Comparison of ENCODE assay signal across 8 mouse cellular contexts in the genomic region with DNA sequence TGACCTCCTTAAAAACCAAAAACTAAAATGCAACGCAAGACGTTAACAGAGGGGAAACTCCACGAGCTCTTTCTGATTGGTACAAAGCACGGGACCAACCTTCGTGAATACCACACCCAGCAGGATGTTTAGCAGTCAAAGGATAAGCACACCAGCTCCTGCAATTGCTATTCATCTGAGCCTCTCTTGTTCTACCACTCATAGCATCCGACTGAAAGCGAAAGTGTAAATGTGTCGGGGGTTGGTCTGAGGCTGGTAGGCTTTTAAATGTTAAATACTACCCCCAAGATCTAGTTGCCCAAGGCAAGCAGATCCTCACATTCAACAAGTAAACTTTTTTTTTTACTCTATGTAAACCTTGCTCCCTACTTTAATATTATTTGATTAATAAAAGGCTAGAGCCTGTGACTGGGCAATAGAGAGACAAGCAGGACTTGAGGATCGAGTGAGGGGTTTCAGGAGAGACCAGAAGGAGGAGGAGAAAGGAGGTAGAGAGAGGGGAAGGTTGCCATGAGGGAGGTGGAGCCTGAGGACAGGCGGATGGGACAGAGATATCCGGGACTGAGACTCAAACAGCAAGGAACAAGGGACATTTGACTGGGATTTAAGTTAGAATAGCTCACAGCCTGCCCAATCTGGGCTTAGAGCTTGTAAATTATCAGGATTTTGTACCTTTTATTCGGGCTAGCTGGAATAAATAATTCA. TPM values are rescaled to one million over a fixed set of nuclear protein-coding genes. Genes with fewer than 3 reads are reported as not detected.
DNase-seq lines count a peak whose midpoint lies in the region; ATAC-seq and TF ChIP-seq lines count a peak whose summit lies in the region.

No protein-coding gene starts in this region.

- no peaks in the 10 kb centered on the region for H3K9me3 ChIP-seq in heart, embryonic 10.5 days
- H3K9me3 ChIP-seq in embryonic facial prominence, embryonic 13.5 days: no peaks in the 10 kb centered on the region
- H3K9me3 ChIP-seq in limb, embryonic 13.5 days: no peaks in the 10 kb centered on the region

- intact Hi-C loops in heart, postnatal 25 days (cut with DNase I): no loop called here

- ATAC-seq in embryonic facial prominence, embryonic 13.5 days (ENCODE audit: insufficient number of reproducible peaks, insufficient read depth, low FRiP score, low TSS enrichment, low read depth): no peak
- no peak for ATAC-seq in limb, embryonic 13.5 days (ENCODE audit: low FRiP score, low read depth)

- no peak overlapping the region for H3ac ChIP-seq in myocyte (ENCODE audit: control insufficient read depth, insufficient read length)

- H3K4me3 ChIP-seq in heart, embryonic 10.5 days: peak overlapping the region; percentile 42
- H3K4me3 ChIP-seq in embryonic facial prominence, embryonic 13.5 days: peak overlapping the region; percentile 5; the same call in 1 of the 2 replicates
- H3K4me3 ChIP-seq in limb, embryonic 13.5 days: peak overlapping the region; percentile 2; the same call in 1 of the 2 replicates
- peak overlapping the region; percentile 16 for H3K4me3 ChIP-seq in myocyte

- peak overlapping the region; percentile 28; the same call in 1 of the 2 replicates for H3K4me2 ChIP-seq in embryonic facial prominence, embryonic 13.5 days
- peak overlapping the region; percentile 30 for H3K4me2 ChIP-seq in limb, embryonic 13.5 days (replicated peaks)
- H3K4me2 ChIP-seq in myocyte (ENCODE audit: low read depth): peak overlapping the region; percentile 79

- H3K36me3 ChIP-seq in heart, embryonic 10.5 days: no peaks in the 10 kb centered on the region
- no peaks in the 10 kb centered on the region for H3K36me3 ChIP-seq in embryonic facial prominence, embryonic 13.5 days
- H3K36me3 ChIP-seq in limb, embryonic 13.5 days: no peaks in the 10 kb centered on the region
- H3K36me3 ChIP-seq in myocyte (ENCODE audit: control insufficient read depth, insufficient read depth): no peaks in the 10 kb centered on the region

- H3K27me3 ChIP-seq in heart, embryonic 10.5 days (ENCODE audit: insufficient read depth, poor library complexity, severe bottlenecking): no peaks in the 10 kb centered on the region
- no peaks in the 10 kb centered on the region for H3K27me3 ChIP-seq in embryonic facial prominence, embryonic 13.5 days
- no peaks in the 10 kb centered on the region for H3K27me3 ChIP-seq in limb, embryonic 13.5 days
- H3K27me3 ChIP-seq in myocyte (ENCODE audit: control insufficient read depth, insufficient read depth, insufficient read length): no peaks in the 10 kb centered on the region

- H3K27ac ChIP-seq in heart, embryonic 10.5 days: no peak overlapping the region; the same call in 1 of the 2 replicates
- no peak overlapping the region for H3K27ac ChIP-seq in embryonic facial prominence, embryonic 13.5 days
- H3K27ac ChIP-seq in limb, embryonic 13.5 days: no peak overlapping the region

- H3K9ac ChIP-seq in embryonic facial prominence, embryonic 13.5 days: no peak overlapping the region
- H3K9ac ChIP-seq in limb, embryonic 13.5 days: no peak overlapping the region

- no peaks in the 10 kb centered on the region for H3K79me2 ChIP-seq in myocyte (ENCODE audit: control insufficient read depth, insufficient read depth)

- 8% methylated on average over 12 of the region's 12 CpGs for WGBS in heart, embryonic 10.5 days
- WGBS in embryonic facial prominence, embryonic 13.5 days: 16% methylated on average over 12 of the region's 12 CpGs
- WGBS in limb, embryonic 13.5 days: 13% methylated on average over 12 of the region's 12 CpGs

- no peak for TF ChIP-seq POLR2A in myocyte (IDR thresholded peaks at IDR 0.05; ENCODE audit: insufficient read length, low read depth)

- no peaks in the 10 kb centered on the region for H3K4me1 ChIP-seq in heart, embryonic 10.5 days
- no peaks in the 10 kb centered on the region for H3K4me1 ChIP-seq in embryonic facial prominence, embryonic 13.5 days
- no peaks in the 10 kb centered on the region for H3K4me1 ChIP-seq in limb, embryonic 13.5 days

- no peak for DNase-seq in heart, embryonic 10.5 days (ENCODE audit: low spot score)
- DNase-seq in heart, postnatal 25 days (ENCODE audit: low spot score): no peak
- DNase-seq in cerebellum, adult 18-20 months: no peak
- DNase-seq in kidney, adult 11 months: no peak
- DNase-seq in ovary, postnatal 14 days (ENCODE audit: low spot score): no peak

TF ChIP-seq in myocyte, 11 proteins besides CTCF, POLR2A, EP300 and RAD21:
- no peak for TF ChIP-seq TCF12 (IDR thresholded peaks at IDR 0.05; ENCODE audit: insufficient read depth, poor library complexity, severe bottlenecking)
- TF ChIP-seq E2F4 (IDR thresholded peaks at IDR 0.05; ENCODE audit: insufficient read depth): no peak
- no peak for TF ChIP-seq REST (IDR thresholded peaks at IDR 0.05; ENCODE audit: insufficient read depth, insufficient read length)
- no peak for TF ChIP-seq POLR2AphosphoS2 (IDR thresholded peaks at IDR 0.05; ENCODE audit: insufficient read length, low read depth)
- TF ChIP-seq CEBPB (IDR thresholded peaks at IDR 0.05; ENCODE audit: insufficient read depth, poor library complexity, severe bottlenecking): no peak
- no peak for TF ChIP-seq MYOG (IDR thresholded peaks at IDR 0.05; ENCODE audit: control insufficient read depth in 1 of 3, insufficient read depth in 1 of 3, insufficient read length in 2 of 3, low read depth in 2 of 3)
- no peak for TF ChIP-seq MYOD1 (IDR thresholded peaks at IDR 0.05; ENCODE audit: control insufficient read depth in 1 of 3, insufficient read length in 2 of 3, low read depth in 2 of 3)

RNA-seq across cellular contexts. Expression of a gene that starts 25.0 kb away (rescaled TPM):
- polyA plus RNA-seq in heart, embryonic 10.5 days (2016; fragmentation: Nextera tagmentation; extraction: Ambion mirVana): 16.2 and 25.5 TPM in 2 replicates
- total RNA-seq in heart, postnatal 25 days (2021): 10 to 100 TPM; 24.9 to 35.3 TPM
- 41.0 and 42.7 TPM in 2 replicates for polyA plus RNA-seq in embryonic facial prominence, embryonic 13.5 days (2015; fragmentation: Nextera tagmentation; extraction: Ambion mirVana)
- polyA plus RNA-seq in limb, embryonic 13.5 days (2015; fragmentation: Nextera tagmentation; extraction: Ambion mirVana): 34.0 and 38.0 TPM in 2 replicates
- 9.8 TPM for polyA plus RNA-seq in myocyte (2012; fragmentation: generic; extraction: Trizol)

Comparison
In these comparisons a context has a peak if more than half of its experiments do, and no peak if none do; other contexts are left out.
1. H3K4me2 ChIP-seq: peak in every context shown above with its lines; median percentile 79 in myocyte; 30 in limb, embryonic 13.5 days; 28 in embryonic facial prominence, embryonic 13.5 days.